Mouse (Mus musculus) intestine, embryonic 14.5 days (tissue): Measurements from ENCODE around the gene Pgam2. TPM values are rescaled to one million over a fixed set of nuclear protein-coding genes. Genes with fewer than 3 reads are reported as not detected.
A peak's percentile ranks its signal among the peaks of the same experiment; 100 is the strongest.

Experiments
- ATAC-seq: fragments of 200-750 bp; cut with Nextera tagmentation; replicated peaks from 2 replicates; pipeline ENCODE4 v1.8.0; 2017; ENCODE audit warnings: low read depth, moderate number of reproducible peaks, moderate TSS enrichment, moderate library complexity; ENCODE audit not compliant: low FRiP score, low TSS enrichment
- DNase-seq: peaks from one replicate; pipeline ENCODE4 v3.0.0-alpha.2; 2018; ENCODE audit warnings: low spot score
- H3K27ac ChIP-seq: fragments of 300-500 bp; sonication (generic); 2 replicates; pipeline ENCODE4 v1.5.1; 2014; ENCODE audit warnings: low read depth, mild to moderate bottlenecking, control low read depth
- H3K27me3 ChIP-seq: fragments of 300-500 bp; sonication (generic); replicated peaks from 2 replicates; pipeline ENCODE4 v1.6.1; 2014; ENCODE audit warnings: low read length, control low read depth; ENCODE audit not compliant: control insufficient read depth, insufficient read depth
- H3K36me3 ChIP-seq: fragments of 300-500 bp; sonication (generic); 2 replicates; pipeline ENCODE4 v1.6.1; 2014; ENCODE audit warnings: low read length, control low read depth; ENCODE audit not compliant: control insufficient read depth, insufficient read depth
- H3K4me1 ChIP-seq: fragments of 300-500 bp; sonication (generic); replicated peaks from 2 replicates; pipeline ENCODE4 v1.6.1; 2014; ENCODE audit warnings: low read length, control low read depth, mixed read lengths; ENCODE audit not compliant: control insufficient read depth, insufficient read depth
- H3K4me2 ChIP-seq: fragments of 300-500 bp; sonication (generic); 2 replicates; pipeline ENCODE4 v1.6.1; 2014; ENCODE audit warnings: low read length
- H3K4me3 ChIP-seq: fragments of 300-500 bp; sonication (generic); 2 replicates; pipeline ENCODE4 v1.5.1; 2014; ENCODE audit warnings: low read depth, low read length, control low read depth, mixed read lengths
- H3K9ac ChIP-seq: fragments of 300-500 bp; sonication (generic); 2 replicates; pipeline ENCODE4 v1.6.1; 2014; ENCODE audit warnings: mild to moderate bottlenecking, low read length
- H3K9me3 ChIP-seq: fragments of 300-500 bp; sonication (generic); 2 replicates; pipeline ENCODE4 v1.6.1; 2016; ENCODE audit warnings: low read length, control low read depth; ENCODE audit not compliant: control insufficient read depth
- WGBS: fragments of 180-500 bp; shearing (Covaris S2); extraction: QIAGEN DNeasy Blood & Tissue Kit; methylation state at CpG from one replicate; pipeline ENCODE4 v1.1.7; 2014; 5-methylcytosine and 5-hydroxymethylcytosine counted together
- polyA plus RNA-seq: library from polyadenylated mRNA; unstranded; fragments of >200 nt; fragmentation: Nextera tagmentation; extraction: Ambion mirVana; gene quantifications from 2 replicates; pipeline ENCODE4 v1.2.1, GENCODE M21; 2014

The Pgam2 gene
- polyA plus RNA-seq, 1 experiment from 2014 or later = 2.4 TPM

DNA sequence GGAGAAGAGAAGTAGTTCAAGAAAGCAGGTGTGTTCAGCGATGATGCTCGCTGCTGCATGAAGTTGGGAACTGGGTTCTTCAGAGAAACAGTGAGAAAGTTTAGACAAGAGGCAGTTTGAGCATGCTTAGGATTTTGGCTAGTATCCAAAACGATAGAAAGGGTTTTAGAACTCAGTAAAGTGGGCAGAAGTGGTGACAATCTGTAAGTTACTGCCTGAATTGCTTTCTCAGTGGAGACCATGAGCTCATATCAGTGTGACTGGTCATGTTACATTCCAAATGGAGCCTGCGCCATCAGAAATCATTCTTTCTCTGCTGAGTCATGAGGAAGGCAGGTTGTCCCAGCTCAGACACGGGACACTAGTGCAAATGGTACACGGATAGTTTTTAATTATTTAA is 37.5 kb downstream of the Pgam2 start:
- H3K4me2 ChIP-seq = no peak overlapping the region
- no peak for ATAC-seq
- H3K4me1 ChIP-seq = no peaks in the 10 kb centered on the region
- 86% methylated on average over 6 of the region's 6 CpGs for WGBS
- no peaks in the 10 kb centered on the region for H3K27me3 ChIP-seq
- peaks cover 3% of the 10 kb centered on the region; the same call in 1 of the 2 replicates for H3K36me3 ChIP-seq
- H3K4me3 ChIP-seq = no peak overlapping the region
- DNase-seq = no peak
- no peak overlapping the region for H3K27ac ChIP-seq
- H3K9me3 ChIP-seq = no peaks in the 10 kb centered on the region
- no peak overlapping the region for H3K9ac ChIP-seq

DNA sequence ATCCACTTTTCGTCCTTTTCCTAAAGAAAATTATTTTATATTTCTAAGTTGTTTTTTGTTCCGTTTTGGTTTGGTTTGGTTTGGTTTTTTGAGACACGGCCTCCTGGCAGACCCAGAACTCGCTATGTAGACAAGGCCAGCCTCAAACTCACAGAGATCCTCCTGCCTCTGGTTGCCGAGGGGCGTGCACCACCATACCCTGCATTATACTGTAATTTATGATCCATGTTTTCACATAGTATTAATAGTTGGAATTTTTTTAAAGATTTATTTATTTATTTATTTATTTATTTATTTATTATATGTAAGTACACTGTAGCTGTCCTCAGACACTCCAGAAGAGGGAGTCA is 40.9 kb downstream of the Pgam2 start:
- peak overlapping the region; percentile 89 for H3K4me2 ChIP-seq
- H3K27ac ChIP-seq = peak overlapping the region; percentile 93; the same call in 1 of the 2 replicates
- DNase-seq (peak; percentile 61), ATAC-seq (no peak; the same call in 1 of the 2 replicates)
- no peaks in the 10 kb centered on the region for H3K27me3 ChIP-seq
- peak overlapping the region; percentile 91 for H3K4me3 ChIP-seq
- H3K4me1 ChIP-seq = peaks cover 1% of the 10 kb centered on the region; the same call in 1 of the 2 replicates
- no peaks in the 10 kb centered on the region for H3K9me3 ChIP-seq
- H3K9ac ChIP-seq = peak overlapping the region; percentile 87
- 13% methylated on average over 6 of the region's 6 CpGs for WGBS
- no peaks in the 10 kb centered on the region for H3K36me3 ChIP-seq

DNA sequence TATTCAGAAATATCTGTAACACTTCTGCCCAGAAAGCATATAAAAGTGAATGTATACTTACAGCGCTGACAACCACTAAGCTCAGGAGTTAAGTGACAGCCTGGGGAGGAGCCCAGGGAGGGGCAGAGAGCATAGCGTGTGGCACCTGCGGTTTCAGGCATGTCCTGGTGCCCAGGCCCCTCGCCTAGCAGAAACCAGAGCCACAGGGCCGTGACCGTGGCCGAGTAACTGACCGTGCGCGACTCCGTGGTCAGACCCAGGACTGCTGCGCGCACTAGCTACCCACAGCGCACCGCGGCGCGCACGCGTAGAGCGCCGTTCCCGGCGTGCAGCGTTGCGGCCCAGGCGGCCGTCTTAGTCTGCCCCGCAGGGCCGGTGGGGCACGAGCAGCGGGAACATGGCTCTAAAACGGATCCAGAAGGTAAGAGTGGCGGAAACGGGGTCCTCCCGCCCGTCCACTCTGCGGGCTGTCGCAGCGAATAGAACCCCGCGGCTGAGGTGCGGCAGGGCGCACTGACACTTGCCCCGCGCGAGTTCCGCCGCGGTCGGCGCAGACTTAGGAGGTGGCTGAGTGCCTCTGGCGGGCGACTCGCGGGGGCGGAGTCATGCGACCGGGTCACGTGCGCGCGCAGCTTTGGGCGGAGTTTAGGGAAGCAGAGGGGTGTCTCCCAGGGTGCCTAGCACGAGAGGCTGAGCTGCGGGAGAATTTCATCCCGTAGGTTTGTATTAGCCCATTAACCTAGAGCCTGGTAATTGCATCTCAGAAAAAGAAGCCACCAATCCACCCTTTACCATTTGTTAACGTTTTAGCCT is 41.5 kb downstream of the Pgam2 start, which contains the start of gene Urgcp:
TSS of gene Urgcp (minus strand) at position 557 of the 813 bp plus-strand sequence.
- WGBS = under 1% methylated on average over 67 of the region's 68 CpGs
- H3K27ac ChIP-seq = peak within 1 kb of the TSS; percentile 93
- peaks cover 2% of the 10 kb centered on the region; the same call in 1 of the 2 replicates for H3K4me1 ChIP-seq
- peak within 1 kb of the TSS; percentile 89 for H3K4me2 ChIP-seq
- no peaks in the 10 kb centered on the region for H3K9me3 ChIP-seq
- H3K9ac ChIP-seq = peak within 1 kb of the TSS; percentile 87
- no peaks in the 10 kb centered on the region for H3K36me3 ChIP-seq
- H3K4me3 ChIP-seq = peak within 1 kb of the TSS; percentile 91
- peak; percentile 100 for DNase-seq
- no peaks in the 10 kb centered on the region for H3K27me3 ChIP-seq
- ATAC-seq = peak; percentile 99

DNA sequence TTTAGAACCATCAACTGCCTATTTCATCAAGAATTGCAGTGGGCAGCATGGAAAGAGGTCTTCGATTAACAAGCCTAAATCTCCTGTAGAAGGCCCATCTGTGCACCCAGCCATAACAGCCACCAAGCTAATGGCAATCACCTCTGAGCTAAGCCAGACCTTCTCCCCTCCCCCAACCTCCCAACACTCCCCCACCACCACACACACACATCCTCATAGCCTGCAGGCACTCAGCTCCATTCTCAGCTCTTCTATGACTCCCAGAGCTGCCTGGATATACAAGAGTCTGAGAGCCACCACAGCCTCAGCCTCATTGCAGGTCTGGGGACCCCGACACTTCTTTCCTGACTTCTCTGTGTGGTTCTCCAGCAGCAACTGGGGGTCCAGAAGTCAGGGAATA is 49.8 kb downstream of the Pgam2 start:
- Histone ChIP-seq H3K4me1 (0 out of 2 replicates have a peak, but pooled peaks cover 2% of the 10 kb centered on the region), H3K9me3 (0 out of 2 replicates have a peak, but pooled peaks cover 4% of the 10 kb centered on the region), H3K27me3 (no peaks in the 10 kb centered on the region), H3K27ac (no peak overlapping the region), H3K9ac (no peak overlapping the region), H3K4me3 (no peak overlapping the region), H3K36me3 (no peaks in the 10 kb centered on the region; the same call in 1 of the 2 replicates), H3K4me2 (no peak overlapping the region)
- 74% methylated on average over 2 of the region's 2 CpGs for WGBS
- DNase-seq = no peak
- ATAC-seq = no peak

Other genes with a start within 250 kb of the Pgam2 start
- not detected in 2 replicates for gene Ankrd36, start 234.0 kb downstream of the Pgam2 start, polyA plus RNA-seq
- gene Mrps24, start 88.1 kb downstream of the Pgam2 start, polyA plus RNA-seq = 229 and 246 TPM in 2 replicates
- gene Urgcp, start 41.4 kb downstream of the Pgam2 start, polyA plus RNA-seq = 17.6 and 18.2 TPM in 2 replicates
- 116 and 126 TPM in 2 replicates for gene Dbnl, start 15.2 kb downstream of the Pgam2 start, polyA plus RNA-seq
- 10.2 and 10.8 TPM in 2 replicates for gene Polm, start 34.3 kb upstream of the Pgam2 start, polyA plus RNA-seq
- 37.6 and 37.9 TPM in 2 replicates for gene Aebp1, start 58.2 kb upstream of the Pgam2 start, polyA plus RNA-seq
- 130 and 137 TPM in 2 replicates for gene Pold2, start 74.6 kb upstream of the Pgam2 start, polyA plus RNA-seq
- gene Myl7, start 95.0 kb upstream of the Pgam2 start, polyA plus RNA-seq = 22.9 and 33.3 TPM in 2 replicates
- 1.2 and 2.3 TPM in 2 replicates for gene Gck, start 146.3 kb upstream of the Pgam2 start, polyA plus RNA-seq
- 23.0 and 23.3 TPM in 2 replicates for gene Ykt6, start 152.0 kb upstream of the Pgam2 start, polyA plus RNA-seq